Mouse (Mus musculus) thymus, adult 2 months (tissue): ENCODE measurements around the gene Fam49a.

ENCODE experiments used
- CTCF ChIP-seq: fragments of 200-500 bp; IDR thresholded peaks from 2 replicates; pipeline ENCODE4 v1.5.1; 2012; ENCODE audit warnings: mild to moderate bottlenecking, control low read depth, low read length, moderate library complexity, borderline replicate concordance; ENCODE audit not compliant: control insufficient read depth, poor library complexity, insufficient read depth; ENCODE audit errors: extremely low read depth
- POLR2A ChIP-seq: fragments of 200-500 bp; IDR thresholded peaks from 2 replicates; pipeline ENCODE4 v1.6.1; 2012; ENCODE audit warnings: mild to moderate bottlenecking, low read length, control low read depth, moderate library complexity; ENCODE audit not compliant: control insufficient read depth, poor library complexity, insufficient read depth; ENCODE audit errors: extremely low read depth

GRCm38 (mm10) chr12:12289636-12290035 lies 27.7 kb downstream of the Fam49a start:
- no peak for TF ChIP-seq CTCF
- TF ChIP-seq POLR2A: no peak
